Mouse (Mus musculus): ENCODE data around the gene Il18rap.
A peak's percentile ranks its signal among the peaks of the same experiment; 100 is the strongest.
"Not testable (repeated sequence)": the region's sequence is repeated elsewhere in the genome, so short reads cannot be mapped to it uniquely, and the experiment has no call there.

The Il18rap gene

GRCm38 (mm10) chr1:40544650-40545049 lies 29.5 kb downstream of the Il18rap start:
- DNase-seq (ENCODE audit: low read depth, low spot score), result peak; percentile 64

- DNase-seq (ENCODE audit: low read depth, low spot score), result no peak
Observed at GRCm38 (mm10) chr1:40546645-40547044, 31.5 kb downstream of the Il18rap start.

- no peak for DNase-seq (ENCODE audit: low read depth, low spot score)
Observed at GRCm38 (mm10) chr1:40547064-40547572, 32.0 kb downstream of the Il18rap start.

GRCm38 (mm10) chr1:40547762-40548161 lies 32.6 kb downstream of the Il18rap start:
- DNase-seq (ENCODE audit: low read depth, low spot score), result no peak

GRCm38 (mm10) chr1:40569374-40569773 lies 54.2 kb downstream of the Il18rap start:
- no peak for DNase-seq (ENCODE audit: low read depth, low spot score)

GRCm38 (mm10) chr1:40579784-40580183 lies 64.6 kb downstream of the Il18rap start, which contains the start of gene Slc9a4:
Gene Slc9a4 (plus strand): TSS chr1:40580081.
- peak; percentile 67 for DNase-seq (ENCODE audit: low read depth, low spot score)

GRCm38 (mm10) chr1:40580269-40580668 lies 65.1 kb downstream of the Il18rap start:
- DNase-seq (ENCODE audit: low read depth, low spot score), result no peak

- no peak for DNase-seq (ENCODE audit: low read depth, low spot score)
Observed at GRCm38 (mm10) chr1:40586776-40587175, 71.6 kb downstream of the Il18rap start.

- DNase-seq (ENCODE audit: low read depth, low spot score), result no peak
Observed at GRCm38 (mm10) chr1:40590931-40591330, 75.8 kb downstream of the Il18rap start.

GRCm38 (mm10) chr1:40597822-40598221 lies 82.7 kb downstream of the Il18rap start:
- no peak for DNase-seq (ENCODE audit: low read depth, low spot score)

- not testable (repeated sequence) for DNase-seq (ENCODE audit: low read depth, low spot score)
Observed at GRCm38 (mm10) chr1:40599661-40600060, 84.5 kb downstream of the Il18rap start.

- DNase-seq (ENCODE audit: low read depth, low spot score), result no peak
Observed at GRCm38 (mm10) chr1:40600394-40601327, 85.5 kb downstream of the Il18rap start.

All from ZHBTc4 (cell line).